In the genomic region with DNA sequence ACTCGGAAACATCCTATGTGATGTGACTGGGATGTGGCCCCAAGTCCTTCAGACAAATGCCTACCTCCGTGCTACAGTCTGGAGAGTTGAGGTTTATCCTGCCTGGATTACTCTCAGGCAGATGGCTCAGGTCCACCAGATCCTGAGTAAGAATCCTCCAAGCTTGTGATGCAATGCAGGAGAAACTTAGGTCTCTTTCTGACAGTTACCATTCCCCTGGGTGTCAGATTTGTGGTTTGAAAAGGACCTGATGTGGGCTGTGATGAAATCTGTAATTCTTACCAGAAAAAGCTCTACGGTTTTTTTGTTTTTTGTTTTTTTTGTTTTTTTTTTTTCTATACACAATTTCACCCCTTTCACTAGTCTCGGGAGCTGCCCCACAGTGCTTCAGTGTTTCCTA, we compare ENCODE assay signal across 22 mouse cellular contexts. TPM values are rescaled to one million over a fixed set of nuclear protein-coding genes. Genes with fewer than 3 reads are reported as not detected.
"Had no signal": no experiment of that assay in that cellular context is flagged by ENCODE, and none has a peak within 500 bp of the region (broad histone marks: within the 10 kb centered on the region; RNA-seq: fewer than 3 reads in every experiment).

No protein-coding gene starts in this region.

- H3K4me3 ChIP-seq: midbrain, embryonic 10.5 days; midbrain, embryonic 12.5 days; neural tube, embryonic 13.5 days; neural tube, embryonic 15.5 days had no signal

- H3K9me3 ChIP-seq: midbrain, embryonic 10.5 days; midbrain, embryonic 12.5 days; neural tube, embryonic 13.5 days; neural tube, embryonic 15.5 days had no signal

- H3K9ac ChIP-seq: lung, embryonic 14.5 days; midbrain, embryonic 12.5 days; neural tube, embryonic 13.5 days; neural tube, embryonic 15.5 days had no signal

- H3K36me3 ChIP-seq: midbrain, embryonic 10.5 days; midbrain, embryonic 12.5 days; neural tube, embryonic 13.5 days; neural tube, embryonic 15.5 days had no signal

- DNase-seq: lung, adult 18-20 months; lung, embryonic 14.5 days; lung, postnatal 10 days; lung, postnatal 4 days; midbrain, embryonic 14.5 days; retina, postnatal 1 day; right cerebral cortex, adult 18-20 months; right cerebral cortex, postnatal 25 days; right cerebral cortex, postnatal 4 days; spleen, adult 18-20 months; thymus, adult 18-20 months; thymus, postnatal 14 days; thymus, postnatal 36 days had no signal

- H3K4me2 ChIP-seq: lung, embryonic 14.5 days; midbrain, embryonic 12.5 days; neural tube, embryonic 13.5 days; neural tube, embryonic 15.5 days had no signal

- H3K27ac ChIP-seq: midbrain, embryonic 10.5 days; midbrain, embryonic 12.5 days; neural tube, embryonic 13.5 days; neural tube, embryonic 15.5 days had no signal

RNA-seq across cellular contexts. Expression of a gene that starts 4.0 kb away (rescaled TPM):
- total RNA-seq: megakaryocyte, adult 5-6 weeks; megakaryocyte-erythroid progenitor cell, adult 5-6 weeks; monocyte, adult 5-6 weeks had no signal
- polyA plus RNA-seq: neural tube, embryonic 11.5 days had no signal

RNA-seq across cellular contexts. Expression of a gene that starts 51.6 kb away (rescaled TPM):
- total RNA-seq: midbrain, postnatal 0 days had no signal
